17 mouse cellular contexts compared by ENCODE assay signal in genomic region chr5:44529001-44529400, GRCm38 (mm10).
"Had no signal": no experiment of that assay in that cellular context is flagged by ENCODE, and none has a peak within 500 bp of the region (broad histone marks: within the 10 kb centered on the region; RNA-seq: fewer than 3 reads in every experiment).

No protein-coding gene starts in this region.

- H3K27me3 ChIP-seq: kidney, embryonic 15.5 days; limb, embryonic 13.5 days; liver, embryonic 12.5 days; liver, embryonic 15.5 days; lung, embryonic 15.5 days; midbrain, embryonic 13.5 days had no signal

- H3K4me2 ChIP-seq: kidney, embryonic 15.5 days; limb, embryonic 13.5 days; liver, embryonic 12.5 days; liver, embryonic 15.5 days; lung, embryonic 15.5 days; midbrain, embryonic 13.5 days had no signal

- H3K27ac ChIP-seq: kidney, embryonic 15.5 days; limb, embryonic 10.5 days; limb, embryonic 13.5 days; liver, embryonic 12.5 days; liver, embryonic 15.5 days; lung, embryonic 15.5 days; midbrain, embryonic 13.5 days had no signal

- H3K4me3 ChIP-seq: kidney, embryonic 15.5 days; limb, embryonic 10.5 days; limb, embryonic 13.5 days; liver, embryonic 12.5 days; liver, embryonic 15.5 days; lung, embryonic 15.5 days; midbrain, embryonic 13.5 days had no signal

- H3K9me3 ChIP-seq: kidney, embryonic 15.5 days; limb, embryonic 10.5 days; limb, embryonic 13.5 days; liver, embryonic 12.5 days; liver, embryonic 15.5 days; lung, embryonic 15.5 days; midbrain, embryonic 13.5 days had no signal

- ATAC-seq: liver, embryonic 12.5 days; midbrain, embryonic 13.5 days had no signal

- DNase-seq: kidney, adult 8-10 months; kidney, postnatal 10 days; kidney, postnatal 36 days; layer of hippocampus, adult 9-11 months; liver; lung, adult 18-20 months; lung, postnatal 10 days; lung, postnatal 36 days; thymus, adult 18-20 months; thymus, postnatal 36 days had no signal

- H3K4me1 ChIP-seq: kidney, embryonic 15.5 days; limb, embryonic 10.5 days; limb, embryonic 13.5 days; liver, embryonic 12.5 days; liver, embryonic 15.5 days; lung, embryonic 15.5 days; midbrain, embryonic 13.5 days had no signal

- H3K9ac ChIP-seq: kidney, embryonic 15.5 days; limb, embryonic 13.5 days; liver, embryonic 12.5 days; liver, embryonic 15.5 days; lung, embryonic 15.5 days; midbrain, embryonic 13.5 days had no signal

- H3K36me3 ChIP-seq: kidney, embryonic 15.5 days; limb, embryonic 10.5 days; limb, embryonic 13.5 days; liver, embryonic 12.5 days; liver, embryonic 15.5 days; lung, embryonic 15.5 days; midbrain, embryonic 13.5 days had no signal
